Mouse (Mus musculus): ENCODE data around the gene Ifna6. TPM values are rescaled to one million over a fixed set of nuclear protein-coding genes. Genes with fewer than 3 reads are reported as not detected.

The Ifna6 gene
- polyA plus RNA-seq (2015; fragmentation: Nextera tagmentation; extraction: Ambion mirVana), result not detected in 2 replicates

DNA sequence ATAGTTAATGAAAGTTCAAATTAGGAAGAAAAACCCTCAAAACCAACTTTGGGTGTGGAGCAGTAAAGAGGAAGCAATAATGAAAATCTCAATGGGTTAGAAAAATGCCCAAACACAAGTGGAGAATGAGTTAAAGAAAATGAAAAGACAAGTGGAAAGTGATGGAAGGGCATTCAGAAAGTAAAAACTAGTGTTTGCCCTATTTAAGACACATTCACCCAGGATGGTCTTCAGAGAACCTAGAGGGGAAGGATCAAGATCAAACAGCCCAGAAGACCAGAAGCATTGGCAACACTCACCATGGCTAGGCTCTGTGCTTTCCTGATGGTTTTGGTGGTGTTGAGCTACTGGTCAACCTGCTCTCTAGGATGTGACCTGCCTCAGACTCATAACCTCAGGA lies at the start of gene Ifna6:
Gene Ifna6 (plus strand): TSS at position 301 of the 400 bp plus-strand sequence.

DNA sequence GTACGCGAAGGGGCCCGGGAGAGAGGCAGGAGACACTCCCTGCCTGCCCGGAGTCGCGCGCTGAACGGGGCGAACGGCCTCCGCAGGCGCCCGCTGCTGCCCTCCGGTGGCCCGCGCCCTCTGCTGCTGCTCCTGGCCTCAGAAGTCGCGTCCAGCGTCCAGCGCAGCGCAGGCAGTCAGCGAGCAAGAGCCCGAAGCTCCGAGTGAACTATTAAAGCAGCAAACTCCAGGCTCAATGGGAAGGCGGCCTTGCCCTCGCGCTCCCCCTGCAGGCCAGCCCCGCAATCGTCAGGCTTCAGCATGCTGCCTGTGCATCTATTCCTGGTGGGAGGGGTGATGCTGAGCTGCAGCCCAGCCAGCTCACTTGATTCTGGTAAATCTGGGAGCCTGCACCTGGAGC lies 47.7 kb upstream of the Ifna6 start, which contains the start of gene Gm13272:
Gene Gm13272 (plus strand): TSS at position 301 of the 400 bp plus-strand sequence.

DNA sequence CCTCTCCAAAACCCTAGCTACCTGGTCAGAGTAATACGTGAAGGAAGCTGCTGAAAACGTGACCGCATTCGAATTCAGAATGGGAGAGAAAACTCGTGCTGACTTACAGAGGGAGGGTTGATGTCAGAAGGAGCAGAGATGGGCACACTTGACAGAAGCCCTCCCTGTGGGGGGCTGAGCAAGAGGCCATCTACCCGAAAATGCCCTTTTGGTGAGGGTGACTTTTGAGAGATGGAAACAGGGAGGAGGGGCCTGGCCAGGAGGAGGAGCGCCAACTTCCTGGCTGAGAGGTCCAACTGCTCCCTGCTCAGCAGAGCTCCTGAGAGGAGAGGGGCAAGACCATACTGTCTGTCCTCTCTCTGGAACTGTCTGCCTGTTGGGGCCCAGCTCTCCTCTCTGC lies 45.4 kb upstream of the Ifna6 start, which contains the start of gene Ifnz:
Gene Ifnz (plus strand): TSS at position 301 of the 400 bp plus-strand sequence.

DNA sequence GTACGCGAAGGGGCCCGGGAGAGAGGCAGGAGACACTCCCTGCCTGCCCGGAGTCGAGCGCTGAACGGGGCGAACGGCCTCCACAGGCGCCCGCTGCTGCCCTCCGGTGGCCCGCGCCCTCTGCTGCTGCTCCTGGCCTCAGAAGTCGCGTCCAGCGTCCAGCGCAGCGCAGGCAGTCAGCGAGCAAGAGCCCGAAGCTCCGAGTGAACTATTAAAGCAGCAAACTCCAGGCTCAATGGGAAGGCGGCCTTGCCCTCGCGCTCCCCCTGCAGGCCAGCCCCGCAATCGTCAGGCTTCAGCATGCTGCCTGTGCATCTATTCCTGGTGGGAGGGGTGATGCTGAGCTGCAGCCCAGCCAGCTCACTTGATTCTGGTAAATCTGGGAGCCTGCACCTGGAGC lies 41.8 kb upstream of the Ifna6 start, which contains the start of gene Gm13276:
Gene Gm13276 (plus strand): TSS at position 301 of the 400 bp plus-strand sequence.

DNA sequence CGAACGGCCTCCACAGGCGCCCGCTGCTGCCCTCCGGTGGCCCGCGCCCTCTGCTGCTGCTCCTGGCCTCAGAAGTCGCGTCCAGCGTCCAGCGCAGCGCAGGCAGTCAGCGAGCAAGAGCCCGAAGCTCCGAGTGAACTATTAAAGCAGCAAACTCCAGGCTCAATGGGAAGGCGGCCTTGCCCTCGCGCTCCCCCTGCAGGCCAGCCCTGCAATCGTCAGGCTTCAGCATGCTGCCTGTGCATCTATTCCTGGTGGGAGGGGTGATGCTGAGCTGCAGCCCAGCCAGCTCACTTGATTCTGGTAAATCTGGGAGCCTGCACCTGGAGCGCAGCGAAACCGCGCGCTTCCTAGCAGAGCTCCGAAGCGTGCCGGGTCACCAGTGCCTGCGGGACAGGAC lies 38.8 kb upstream of the Ifna6 start, which contains the start of gene Gm13277:
Gene Gm13277 (plus strand): TSS at position 231 of the 400 bp plus-strand sequence.

DNA sequence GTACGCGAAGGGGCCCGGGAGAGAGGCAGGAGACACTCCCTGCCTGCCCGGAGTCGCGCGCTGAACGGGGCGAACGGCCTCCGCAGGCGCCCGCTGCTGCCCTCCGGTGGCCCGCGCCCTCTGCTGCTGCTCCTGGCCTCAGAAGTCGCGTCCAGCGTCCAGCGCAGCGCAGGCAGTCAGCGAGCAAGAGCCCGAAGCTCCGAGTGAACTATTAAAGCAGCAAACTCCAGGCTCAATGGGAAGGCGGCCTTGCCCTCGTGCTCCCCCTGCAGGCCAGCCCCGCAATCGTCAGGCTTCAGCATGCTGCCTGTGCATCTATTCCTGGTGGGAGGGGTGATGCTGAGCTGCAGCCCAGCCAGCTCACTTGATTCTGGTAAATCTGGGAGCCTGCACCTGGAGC lies 36.0 kb upstream of the Ifna6 start, which contains the start of gene Gm13278:
Gene Gm13278 (plus strand): TSS at position 301 of the 400 bp plus-strand sequence.

DNA sequence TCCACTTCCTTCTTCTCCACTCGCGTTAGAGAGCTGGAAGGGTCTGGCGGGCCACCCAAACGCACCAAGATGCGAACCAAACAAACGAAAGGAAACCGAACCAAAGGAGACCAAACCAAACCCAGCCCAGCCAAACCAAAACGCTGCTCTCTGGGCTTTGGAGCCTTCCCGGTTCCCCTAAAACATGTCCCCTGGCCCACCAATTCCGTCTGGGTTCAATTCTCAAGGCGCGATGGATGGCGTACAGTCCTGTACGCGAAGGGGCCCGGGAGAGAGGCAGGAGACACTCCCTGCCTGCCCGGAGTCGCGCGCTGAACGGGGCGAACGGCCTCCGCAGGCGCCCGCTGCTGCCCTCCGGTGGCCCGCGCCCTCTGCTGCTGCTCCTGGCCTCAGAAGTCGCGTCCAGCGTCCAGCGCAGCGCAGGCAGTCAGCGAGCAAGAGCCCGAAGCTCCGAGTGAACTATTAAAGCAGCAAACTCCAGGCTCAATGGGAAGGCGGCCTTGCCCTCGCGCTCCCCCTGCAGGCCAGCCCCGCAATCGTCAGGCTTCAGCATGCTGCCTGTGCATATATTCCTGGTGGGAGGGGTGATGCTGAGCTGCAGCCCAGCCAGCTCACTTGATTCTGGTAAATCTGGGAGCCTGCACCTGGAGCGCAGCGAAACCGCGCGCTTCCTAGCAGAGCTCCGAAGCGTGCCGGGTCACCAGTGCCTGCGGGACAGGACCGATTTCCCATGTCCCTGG lies 33.1 kb upstream of the Ifna6 start, which contains the start of gene Gm13275:
Gene Gm13275 (plus strand): TSS at position 552 of the 740 bp plus-strand sequence.

DNA sequence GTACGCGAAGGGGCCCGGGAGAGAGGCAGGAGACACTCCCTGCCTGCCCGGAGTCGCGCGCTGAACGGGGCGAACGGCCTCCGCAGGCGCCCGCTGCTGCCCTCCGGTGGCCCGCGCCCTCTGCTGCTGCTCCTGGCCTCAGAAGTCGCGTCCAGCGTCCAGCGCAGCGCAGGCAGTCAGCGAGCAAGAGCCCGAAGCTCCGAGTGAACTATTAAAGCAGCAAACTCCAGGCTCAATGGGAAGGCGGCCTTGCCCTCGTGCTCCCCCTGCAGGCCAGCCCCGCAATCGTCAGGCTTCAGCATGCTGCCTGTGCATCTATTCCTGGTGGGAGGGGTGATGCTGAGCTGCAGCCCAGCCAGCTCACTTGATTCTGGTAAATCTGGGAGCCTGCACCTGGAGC lies 30.1 kb upstream of the Ifna6 start, which contains the start of gene Gm13279:
Gene Gm13279 (plus strand): TSS at position 301 of the 400 bp plus-strand sequence.

DNA sequence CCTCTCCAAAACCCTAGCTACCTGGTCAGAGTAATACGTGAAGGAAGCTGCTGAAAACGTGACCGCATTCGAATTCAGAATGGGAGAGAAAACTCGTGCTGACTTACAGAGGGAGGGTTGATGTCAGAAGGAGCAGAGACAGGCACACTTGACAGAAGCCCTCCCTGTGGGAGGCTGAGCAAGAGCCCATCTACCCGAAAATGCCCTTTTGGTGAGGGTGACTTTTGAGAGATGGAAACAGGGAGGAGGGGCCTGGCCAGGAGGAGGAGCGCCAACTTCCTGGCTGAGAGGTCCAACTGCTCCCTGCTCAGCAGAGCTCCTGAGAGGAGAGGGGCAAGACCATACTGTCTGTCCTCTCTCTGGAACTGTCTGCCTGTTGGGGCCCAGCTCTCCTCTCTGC lies 27.9 kb upstream of the Ifna6 start, which contains the start of gene Gm13285:
Gene Gm13285 (plus strand): TSS at position 301 of the 400 bp plus-strand sequence.

DNA sequence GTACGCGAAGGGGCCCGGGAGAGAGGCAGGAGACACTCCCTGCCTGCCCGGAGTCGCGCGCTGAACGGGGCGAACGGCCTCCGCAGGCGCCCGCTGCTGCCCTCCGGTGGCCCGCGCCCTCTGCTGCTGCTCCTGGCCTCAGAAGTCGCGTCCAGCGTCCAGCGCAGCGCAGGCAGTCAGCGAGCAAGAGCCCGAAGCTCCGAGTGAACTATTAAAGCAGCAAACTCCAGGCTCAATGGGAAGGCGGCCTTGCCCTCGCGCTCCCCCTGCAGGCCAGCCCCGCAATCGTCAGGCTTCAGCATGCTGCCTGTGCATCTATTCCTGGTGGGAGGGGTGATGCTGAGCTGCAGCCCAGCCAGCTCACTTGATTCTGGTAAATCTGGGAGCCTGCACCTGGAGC lies 24.3 kb upstream of the Ifna6 start, which contains the start of gene Gm13287:
Gene Gm13287 (plus strand): TSS at position 301 of the 400 bp plus-strand sequence.

DNA sequence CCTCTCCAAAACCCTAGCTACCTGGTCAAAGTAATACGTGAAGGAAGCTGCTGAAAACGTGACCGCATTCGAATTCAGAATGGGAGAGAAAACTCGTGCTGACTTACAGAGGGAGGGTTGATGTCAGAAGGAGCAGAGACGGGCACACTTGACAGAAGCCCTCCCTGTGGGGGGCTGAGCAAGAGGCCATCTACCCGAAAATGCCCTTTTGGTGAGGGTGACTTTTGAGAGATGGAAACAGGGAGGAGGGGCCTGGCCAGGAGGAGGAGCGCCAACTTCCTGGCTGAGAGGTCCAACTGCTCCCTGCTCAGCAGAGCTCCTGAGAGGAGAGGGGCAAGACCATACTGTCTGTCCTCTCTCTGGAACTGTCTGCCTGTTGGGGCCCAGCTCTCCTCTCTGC lies 22.0 kb upstream of the Ifna6 start, which contains the start of gene Gm13288:
Gene Gm13288 (plus strand): TSS at position 301 of the 400 bp plus-strand sequence.

DNA sequence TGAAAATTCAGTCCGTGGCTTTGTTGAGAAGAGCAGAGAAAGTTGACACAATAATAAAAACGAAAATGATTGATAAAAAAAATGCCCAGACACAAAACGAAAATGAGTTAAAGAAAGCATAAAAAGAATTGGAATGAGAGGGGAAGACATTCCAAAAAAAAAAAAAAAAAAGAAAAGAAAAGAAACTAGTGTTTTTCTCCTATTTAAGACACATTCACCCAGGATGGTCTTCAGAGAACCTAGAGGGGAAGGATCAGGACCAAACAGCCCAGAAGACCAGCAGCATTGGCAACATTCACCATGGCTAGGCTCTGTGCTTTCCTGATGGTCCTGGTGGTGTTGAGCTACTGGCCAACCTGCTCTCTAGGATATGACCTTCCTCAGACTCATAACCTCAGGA lies 11.3 kb upstream of the Ifna6 start, which contains the start of gene Ifna7:
Gene Ifna7 (plus strand): TSS at position 301 of the 400 bp plus-strand sequence.

DNA sequence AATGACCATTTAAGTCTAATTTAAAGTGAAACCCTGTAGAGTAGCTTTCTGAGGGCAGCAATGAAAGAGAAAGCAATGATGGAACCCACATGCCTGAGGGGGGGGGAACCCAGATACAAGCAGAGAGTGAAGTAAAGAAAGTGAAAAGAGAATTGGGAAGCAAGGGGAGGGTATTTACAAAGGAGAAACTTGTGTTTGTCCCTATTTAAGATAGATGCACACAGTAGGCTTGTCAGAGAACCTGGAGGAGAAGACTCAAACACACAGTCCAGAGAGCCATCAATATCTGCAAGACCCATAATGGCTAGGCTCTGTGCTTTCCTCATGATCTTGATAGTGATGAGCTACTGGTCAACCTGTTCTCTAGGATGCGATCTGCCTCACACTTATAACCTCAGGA lies 7.6 kb upstream of the Ifna6 start, which contains the start of gene Ifna11:
Gene Ifna11 (plus strand): TSS at position 301 of the 400 bp plus-strand sequence.

DNA sequence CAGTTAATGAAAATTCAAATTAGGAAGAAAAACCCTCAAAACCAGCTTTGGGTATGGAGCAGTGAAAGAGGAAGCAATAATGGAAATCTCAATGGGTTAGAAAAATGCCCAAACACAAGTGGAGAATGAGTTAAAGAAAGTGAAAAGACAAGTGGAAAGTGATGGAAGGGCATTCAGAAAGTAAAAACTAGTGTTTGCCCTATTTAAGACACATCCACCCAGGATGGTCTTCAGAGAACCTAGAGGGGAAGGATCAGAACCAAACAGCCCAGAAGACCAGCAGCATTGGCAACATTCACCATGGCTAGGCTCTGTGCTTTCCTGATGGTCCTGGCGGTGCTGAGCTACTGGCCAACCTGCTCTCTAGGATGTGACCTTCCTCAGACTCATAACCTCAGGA lies 8.0 kb downstream of the Ifna6 start, which contains the start of gene Ifna5:
Gene Ifna5 (plus strand): TSS at position 301 of the 400 bp plus-strand sequence.

DNA sequence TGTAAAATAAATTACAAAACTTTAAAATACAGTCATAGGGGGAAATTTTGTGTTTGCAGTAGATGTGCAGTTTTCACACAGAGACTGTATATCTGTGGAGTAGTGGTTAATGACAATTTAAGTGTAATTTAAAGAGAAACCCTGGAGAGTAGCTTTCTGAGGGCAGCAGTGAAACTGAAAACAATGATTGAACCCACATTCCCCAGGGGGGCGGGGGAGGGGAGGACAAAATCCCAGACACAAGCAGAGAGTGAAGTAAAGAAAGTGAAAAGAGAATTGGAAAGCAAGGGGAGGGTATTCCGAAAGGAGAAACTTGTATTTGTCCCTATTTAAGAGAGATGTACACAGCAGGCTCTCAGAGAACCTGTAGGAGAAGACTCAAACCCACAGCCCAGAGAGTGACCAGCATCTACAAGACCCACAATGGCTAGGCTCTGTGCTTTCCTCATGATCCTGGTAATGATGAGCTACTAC lies 14.3 kb downstream of the Ifna6 start, which contains the start of gene Ifna4:
Gene Ifna4 (plus strand): TSS at position 424 of the 474 bp plus-strand sequence.

DNA sequence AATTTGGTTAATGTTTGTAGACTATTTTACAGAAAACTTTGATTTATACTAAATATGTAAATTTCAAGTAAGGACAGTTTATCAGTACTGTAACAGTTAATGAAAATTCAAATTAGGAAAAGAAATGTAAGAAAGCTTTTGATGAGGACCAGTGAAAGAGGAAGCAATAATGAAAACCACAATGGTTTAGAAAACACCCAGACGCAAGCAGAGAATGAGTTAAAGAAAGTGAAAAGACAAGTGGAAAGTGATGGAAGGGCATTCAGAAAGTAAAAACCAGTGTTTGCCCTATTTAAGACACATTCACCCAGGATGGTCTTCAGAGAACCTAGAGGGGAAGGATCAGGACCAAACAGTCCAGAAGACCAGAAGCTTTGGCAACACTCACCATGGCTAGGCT lies 22.5 kb downstream of the Ifna6 start, which contains the start of gene Ifna1:
Gene Ifna1 (plus strand): TSS at position 390 of the 400 bp plus-strand sequence.

Other genes with a start within 250 kb of the Ifna6 start
- not detected in 2 replicates for gene Ifna9, start 235.0 kb upstream of the Ifna6 start, polyA plus RNA-seq (2015; fragmentation: Nextera tagmentation; extraction: Ambion mirVana)
- not detected in 2 replicates for gene Ifna12, start 224.0 kb upstream of the Ifna6 start, polyA plus RNA-seq (2015; fragmentation: Nextera tagmentation; extraction: Ambion mirVana)
- not detected in 2 replicates for gene C87499, start 193.0 kb upstream of the Ifna6 start, polyA plus RNA-seq (2015; fragmentation: Nextera tagmentation; extraction: Ambion mirVana)
- gene Ifna13, start 183.0 kb upstream of the Ifna6 start, polyA plus RNA-seq (2015; fragmentation: Nextera tagmentation; extraction: Ambion mirVana), result not detected in 2 replicates
- gene Ifna16, start 150.5 kb upstream of the Ifna6 start, polyA plus RNA-seq (2015; fragmentation: Nextera tagmentation; extraction: Ambion mirVana), result not detected in 2 replicates
- not detected in 2 replicates for gene Ifna2, start 143.5 kb upstream of the Ifna6 start, polyA plus RNA-seq (2015; fragmentation: Nextera tagmentation; extraction: Ambion mirVana)
- not detected in 2 replicates for gene Ifnab, start 136.1 kb upstream of the Ifna6 start, polyA plus RNA-seq (2015; fragmentation: Nextera tagmentation; extraction: Ambion mirVana)
- 0.34 and 0.37 TPM in 2 replicates for gene Gm26566, start 105.6 kb upstream of the Ifna6 start, polyA plus RNA-seq (2015; fragmentation: Nextera tagmentation; extraction: Ambion mirVana)
- gene Klhl9, start 105.0 kb upstream of the Ifna6 start, polyA plus RNA-seq (2015; fragmentation: Nextera tagmentation; extraction: Ambion mirVana), result 47.0 and 61.7 TPM in 2 replicates
- gene Gm13271, start 72.5 kb upstream of the Ifna6 start, polyA plus RNA-seq (2015; fragmentation: Nextera tagmentation; extraction: Ambion mirVana), result not detected in 2 replicates
- 0.28 and 0.35 TPM in 2 replicates for gene Gm13283, start 67.3 kb upstream of the Ifna6 start, polyA plus RNA-seq (2015; fragmentation: Nextera tagmentation; extraction: Ambion mirVana)
- gene Gm13290, start 53.6 kb upstream of the Ifna6 start, polyA plus RNA-seq (2015; fragmentation: Nextera tagmentation; extraction: Ambion mirVana), result not detected in 2 replicates
- not detected in 2 replicates for gene Gm13289, start 50.5 kb upstream of the Ifna6 start, polyA plus RNA-seq (2015; fragmentation: Nextera tagmentation; extraction: Ambion mirVana)
- not detected in 2 replicates for gene Gm13272, start 47.6 kb upstream of the Ifna6 start, polyA plus RNA-seq (2015; fragmentation: Nextera tagmentation; extraction: Ambion mirVana)
- 0.17 and 0.28 TPM in 2 replicates for gene Ifnz, start 45.3 kb upstream of the Ifna6 start, polyA plus RNA-seq (2015; fragmentation: Nextera tagmentation; extraction: Ambion mirVana)
- gene Gm13276, start 41.7 kb upstream of the Ifna6 start, polyA plus RNA-seq (2015; fragmentation: Nextera tagmentation; extraction: Ambion mirVana), result not detected in 2 replicates
- not detected in 2 replicates for gene Gm13277, start 38.8 kb upstream of the Ifna6 start, polyA plus RNA-seq (2015; fragmentation: Nextera tagmentation; extraction: Ambion mirVana)
- gene Gm13278, start 35.9 kb upstream of the Ifna6 start, polyA plus RNA-seq (2015; fragmentation: Nextera tagmentation; extraction: Ambion mirVana), result not detected in 2 replicates
- gene Gm13275, start 32.9 kb upstream of the Ifna6 start, polyA plus RNA-seq (2015; fragmentation: Nextera tagmentation; extraction: Ambion mirVana), result not detected in 2 replicates
- gene Gm13279, start 30.0 kb upstream of the Ifna6 start, polyA plus RNA-seq (2015; fragmentation: Nextera tagmentation; extraction: Ambion mirVana), result not detected in 2 replicates
- gene Gm13285, start 27.8 kb upstream of the Ifna6 start, polyA plus RNA-seq (2015; fragmentation: Nextera tagmentation; extraction: Ambion mirVana), result 1.6 and 1.7 TPM in 2 replicates
- gene Gm13287, start 24.2 kb upstream of the Ifna6 start, polyA plus RNA-seq (2015; fragmentation: Nextera tagmentation; extraction: Ambion mirVana), result not detected in 2 replicates
- 0.21 TPM in 1 of 2 replicates, not detected in the other for gene Gm13288, start 21.9 kb upstream of the Ifna6 start, polyA plus RNA-seq (2015; fragmentation: Nextera tagmentation; extraction: Ambion mirVana)
- gene Ifna7, start 11.2 kb upstream of the Ifna6 start, polyA plus RNA-seq (2015; fragmentation: Nextera tagmentation; extraction: Ambion mirVana), result not detected in 2 replicates
- gene Ifna11, start 7.5 kb upstream of the Ifna6 start, polyA plus RNA-seq (2015; fragmentation: Nextera tagmentation; extraction: Ambion mirVana), result not detected in 2 replicates
- gene Ifna5, start 8.1 kb downstream of the Ifna6 start, polyA plus RNA-seq (2015; fragmentation: Nextera tagmentation; extraction: Ambion mirVana), result not detected in 2 replicates
- gene Ifna4, start 14.4 kb downstream of the Ifna6 start, polyA plus RNA-seq (2015; fragmentation: Nextera tagmentation; extraction: Ambion mirVana), result not detected in 2 replicates
- not detected in 2 replicates for gene Ifna1, start 22.7 kb downstream of the Ifna6 start, polyA plus RNA-seq (2015; fragmentation: Nextera tagmentation; extraction: Ambion mirVana)
- gene Ifne, start 52.8 kb downstream of the Ifna6 start, polyA plus RNA-seq (2015; fragmentation: Nextera tagmentation; extraction: Ambion mirVana), result not detected in 2 replicates

All from urinary bladder, postnatal 0 days (tissue).